Mouse (Mus musculus) heart, embryonic 13.5 days (tissue): Measurements from ENCODE around the gene Zdhhc4. TPM values are rescaled to one million over a fixed set of nuclear protein-coding genes. Genes with fewer than 3 reads are reported as not detected.

Experiments used
- ATAC-seq: fragments of 200-750 bp; cut with Nextera tagmentation; 2 replicates; pipeline ENCODE4 v1.8.0; 2017; ENCODE audit warnings: moderate TSS enrichment; ENCODE audit not compliant: insufficient number of reproducible peaks, low FRiP score, low TSS enrichment; ENCODE audit errors: extremely low read depth
- H3K27ac ChIP-seq: fragments of 300-500 bp; sonication (generic); replicated peaks from 2 replicates; pipeline ENCODE4 v1.5.1; 2015; ENCODE audit warnings: moderate library complexity, mild to moderate bottlenecking, inconsistent platforms
- H3K27me3 ChIP-seq: fragments of 300-500 bp; sonication (generic); replicated peaks from 2 replicates; pipeline ENCODE4 v1.6.1; 2015; ENCODE audit warnings: mild to moderate bottlenecking, inconsistent platforms
- H3K36me3 ChIP-seq: fragments of 300-500 bp; sonication (generic); 2 replicates; pipeline ENCODE4 v1.6.1; 2015; ENCODE audit warnings: mild to moderate bottlenecking, inconsistent platforms
- H3K4me1 ChIP-seq: fragments of 300-500 bp; sonication (generic); 2 replicates; pipeline ENCODE4 v1.6.1; 2015; ENCODE audit warnings: inconsistent platforms
- H3K4me2 ChIP-seq: fragments of 300-500 bp; sonication (generic); 2 replicates; pipeline ENCODE4 v1.6.1; 2015; ENCODE audit warnings: inconsistent platforms, mild to moderate bottlenecking, moderate library complexity
- H3K4me3 ChIP-seq: fragments of 300-500 bp; sonication (generic); 2 replicates; pipeline ENCODE4 v1.5.1; 2015; ENCODE audit warnings: moderate library complexity, mild to moderate bottlenecking, inconsistent platforms
- H3K9ac ChIP-seq: fragments of 300-500 bp; sonication (generic); 2 replicates; pipeline ENCODE4 v1.6.1; 2015; ENCODE audit warnings: inconsistent platforms, mild to moderate bottlenecking, moderate library complexity
- H3K9me3 ChIP-seq: fragments of 300-500 bp; sonication (generic); 2 replicates; pipeline ENCODE4 v1.6.1; 2016; ENCODE audit warnings: inconsistent platforms
- WGBS: fragments of 180-500 bp; shearing (Covaris S2); methylation state at CpG from one replicate; pipeline ENCODE4 v1.1.7; 2015; ENCODE audit warnings: mixed read lengths; 5-methylcytosine and 5-hydroxymethylcytosine counted together
- polyA plus RNA-seq: library from polyadenylated mRNA; unstranded; fragments of >200 nt; fragmentation: Nextera tagmentation; extraction: Ambion mirVana; gene quantifications from 2 replicates; pipeline ENCODE4 v1.2.1, GENCODE M21; 2015

The Zdhhc4 gene
- polyA plus RNA-seq, 1 experiment from 2014 or later = 50.5 TPM

- ATAC-seq = no peak
- H3K4me3 ChIP-seq = no peak overlapping the region
Observed at GRCm38 (mm10) chr5:143297986-143298385, 31.1 kb downstream of the Zdhhc4 start.

GRCm38 (mm10) chr5:143295330-143295729 lies 33.7 kb downstream of the Zdhhc4 start:
- no peak overlapping the region for H3K4me3 ChIP-seq
- H3K4me2 ChIP-seq = no peak overlapping the region
- 91% methylated on average over 2 of the region's 2 CpGs for WGBS
- no peaks in the 10 kb centered on the region for H3K9me3 ChIP-seq
- ATAC-seq = no peak
- peaks cover 28% of the 10 kb centered on the region for H3K4me1 ChIP-seq
- H3K36me3 ChIP-seq = peaks cover 18% of the 10 kb centered on the region
- H3K27me3 ChIP-seq = peaks cover 50% of the 10 kb centered on the region
- no peak overlapping the region for H3K9ac ChIP-seq
- H3K27ac ChIP-seq = no peak overlapping the region

More at GRCm38 (mm10) chr5:143297986-143298385, 31.1 kb downstream of the Zdhhc4 start:
- no peak overlapping the region for H3K4me2 ChIP-seq
- H3K4me1 ChIP-seq = peaks cover 24% of the 10 kb centered on the region
- peaks cover 45% of the 10 kb centered on the region for H3K36me3 ChIP-seq
- H3K9ac ChIP-seq = no peak overlapping the region
- no peaks in the 10 kb centered on the region for H3K9me3 ChIP-seq
- no peak overlapping the region for H3K27ac ChIP-seq
- peaks cover 24% of the 10 kb centered on the region for H3K27me3 ChIP-seq
- WGBS = 77% methylated on average over 9 of the region's 9 CpGs

- peaks cover 55% of the 10 kb centered on the region for H3K27me3 ChIP-seq
- no peaks in the 10 kb centered on the region for H3K9me3 ChIP-seq
- no peak overlapping the region for H3K4me3 ChIP-seq
- no peak for ATAC-seq
- H3K4me1 ChIP-seq = peaks cover 28% of the 10 kb centered on the region
- H3K4me2 ChIP-seq = no peak overlapping the region
- H3K27ac ChIP-seq = no peak overlapping the region
- WGBS = 79% methylated on average over 3 of the region's 3 CpGs
- peaks cover 13% of the 10 kb centered on the region for H3K36me3 ChIP-seq
- H3K9ac ChIP-seq = no peak overlapping the region
Observed at GRCm38 (mm10) chr5:143294862-143295261, 34.2 kb downstream of the Zdhhc4 start.

GRCm38 (mm10) chr5:143293404-143293803 lies 35.7 kb downstream of the Zdhhc4 start, which contains the start of gene Zfp853:
Gene Zfp853, minus strand, starts transcription at chr5:143293623.
- Histone ChIP-seq H3K4me3 (peak within 1 kb of the TSS; percentile 57), H3K9ac (peak within 1 kb of the TSS; percentile 75), H3K27me3 (peaks cover 70% of the 10 kb centered on the region), H3K4me1 (peaks cover 29% of the 10 kb centered on the region), H3K36me3 (no peaks in the 10 kb centered on the region), H3K27ac (no peak within 1 kb of the TSS), H3K4me2 (peak within 1 kb of the TSS; percentile 86), H3K9me3 (no peaks in the 10 kb centered on the region)
- no peak for ATAC-seq
- WGBS = 5% methylated on average over 22 of the region's 38 CpGs

- no peak for ATAC-seq
Observed at GRCm38 (mm10) chr5:143292879-143293278, 36.2 kb downstream of the Zdhhc4 start.

GRCm38 (mm10) chr5:143289299-143289698 lies 39.8 kb downstream of the Zdhhc4 start:
- ATAC-seq = no peak
- WGBS = 73% methylated on average over 9 of the region's 9 CpGs
- no peak overlapping the region for H3K4me3 ChIP-seq
- no peak overlapping the region for H3K9ac ChIP-seq
- peaks cover 100% of the 10 kb centered on the region for H3K27me3 ChIP-seq
- no peak overlapping the region for H3K27ac ChIP-seq
- H3K4me2 ChIP-seq = no peak overlapping the region
- H3K36me3 ChIP-seq = no peaks in the 10 kb centered on the region
- H3K9me3 ChIP-seq = no peaks in the 10 kb centered on the region; the same call in 1 of the 2 replicates
- peaks cover 27% of the 10 kb centered on the region for H3K4me1 ChIP-seq

More at GRCm38 (mm10) chr5:143292879-143293278, 36.2 kb downstream of the Zdhhc4 start:
- 2% methylated on average over 18 of the region's 19 CpGs for WGBS
- Histone ChIP-seq H3K4me1 (peaks cover 30% of the 10 kb centered on the region), H3K9me3 (no peaks in the 10 kb centered on the region), H3K36me3 (no peaks in the 10 kb centered on the region), H3K9ac (peak overlapping the region; percentile 75), H3K27ac (no peak overlapping the region), H3K27me3 (peaks cover 75% of the 10 kb centered on the region), H3K4me2 (peak overlapping the region; percentile 86), H3K4me3 (peak overlapping the region; percentile 57)

- 16% methylated on average over 9 of the region's 9 CpGs for WGBS
- Histone ChIP-seq H3K4me1 (peaks cover 19% of the 10 kb centered on the region), H3K9ac (peak overlapping the region; percentile 67), H3K4me3 (peak overlapping the region; percentile 49), H3K9me3 (no peaks in the 10 kb centered on the region; the same call in 1 of the 2 replicates), H3K36me3 (no peaks in the 10 kb centered on the region), H3K27ac (no peak overlapping the region), H3K4me2 (peak overlapping the region; percentile 72), H3K27me3 (peaks cover 98% of the 10 kb centered on the region)
- no peak for ATAC-seq
Observed at GRCm38 (mm10) chr5:143288378-143288911, 40.6 kb downstream of the Zdhhc4 start.

- Histone ChIP-seq H3K27me3 (peaks cover 97% of the 10 kb centered on the region), H3K27ac (no peak overlapping the region), H3K9me3 (no peaks in the 10 kb centered on the region; the same call in 1 of the 2 replicates), H3K4me2 (peak overlapping the region; percentile 72), H3K4me3 (peak overlapping the region; percentile 49), H3K36me3 (no peaks in the 10 kb centered on the region), H3K9ac (peak overlapping the region; percentile 67), H3K4me1 (peaks cover 13% of the 10 kb centered on the region)
- no peak for ATAC-seq
- 3% methylated on average over 48 of the region's 48 CpGs for WGBS
Observed at GRCm38 (mm10) chr5:143287774-143288328, 41.2 kb downstream of the Zdhhc4 start.

GRCm38 (mm10) chr5:143284762-143285161 lies 44.3 kb downstream of the Zdhhc4 start:
- H3K36me3 ChIP-seq = no peaks in the 10 kb centered on the region
- no peak overlapping the region for H3K27ac ChIP-seq
- no peak overlapping the region for H3K4me2 ChIP-seq
- H3K4me1 ChIP-seq = peaks cover 11% of the 10 kb centered on the region
- no peak for ATAC-seq
- 39% methylated on average over 6 of the region's 6 CpGs for WGBS
- no peak overlapping the region for H3K9ac ChIP-seq
- H3K9me3 ChIP-seq = no peaks in the 10 kb centered on the region; the same call in 1 of the 2 replicates
- no peak overlapping the region for H3K4me3 ChIP-seq
- H3K27me3 ChIP-seq = peaks cover 91% of the 10 kb centered on the region

GRCm38 (mm10) chr5:143279247-143279646 lies 49.8 kb downstream of the Zdhhc4 start:
- Histone ChIP-seq H3K27ac (no peak overlapping the region), H3K4me3 (no peak overlapping the region), H3K4me1 (no peaks in the 10 kb centered on the region), H3K9ac (no peak overlapping the region), H3K36me3 (no peaks in the 10 kb centered on the region), H3K4me2 (no peak overlapping the region), H3K9me3 (no peaks in the 10 kb centered on the region), H3K27me3 (peaks cover 87% of the 10 kb centered on the region)
- 44% methylated on average over 10 of the region's 10 CpGs for WGBS
- ATAC-seq = no peak

GRCm38 (mm10) chr5:143275761-143276160 lies 53.3 kb downstream of the Zdhhc4 start:
- Histone ChIP-seq H3K9me3 (no peaks in the 10 kb centered on the region), H3K4me2 (no peak overlapping the region), H3K27ac (no peak overlapping the region), H3K9ac (no peak overlapping the region), H3K36me3 (no peaks in the 10 kb centered on the region), H3K4me1 (peaks cover 11% of the 10 kb centered on the region), H3K27me3 (peaks cover 61% of the 10 kb centered on the region), H3K4me3 (no peak overlapping the region)
- no peak for ATAC-seq
- WGBS = 48% methylated on average over 5 of the region's 5 CpGs
